Mouse (Mus musculus) spleen, postnatal 14 days (tissue): Measurements from ENCODE around the gene Ctu2.

Source experiments
- DNase-seq, 2 experiments: peaks; one replicate each; pipeline ENCODE4 v3.0.0; 2021 to 2022; ENCODE audit warnings: low spot score in 2 of 2

Ctu2 gene

DNA sequence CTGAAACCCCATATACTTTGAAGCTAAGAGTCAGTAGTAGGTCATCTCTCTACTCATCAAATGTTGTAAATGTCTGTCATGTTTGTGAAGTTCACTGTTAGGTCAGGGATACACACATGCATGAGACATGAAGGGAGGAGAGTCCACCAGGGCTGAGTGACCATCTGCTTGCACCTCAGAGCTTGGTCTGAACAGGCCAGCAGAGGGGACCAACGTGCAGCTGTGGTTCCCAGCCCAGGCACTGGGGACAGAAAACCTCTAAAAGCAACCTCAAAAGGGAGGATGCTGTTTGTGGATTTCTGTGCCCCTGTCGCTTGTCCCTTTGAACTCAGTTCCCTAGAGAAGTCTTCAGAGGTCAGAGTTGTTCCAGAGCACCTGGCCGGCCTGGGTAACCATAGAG, 30.7 kb upstream of the Ctu2 start:
- no peak for DNase-seq

- DNase-seq, result no peak
Measured at GRCm38 (mm10) chr8:122451161-122451703, 24.7 kb upstream of the Ctu2 start.

GRCm38 (mm10) chr8:122452154-122452553, 23.8 kb upstream of the Ctu2 start:
- no peak for DNase-seq

DNA sequence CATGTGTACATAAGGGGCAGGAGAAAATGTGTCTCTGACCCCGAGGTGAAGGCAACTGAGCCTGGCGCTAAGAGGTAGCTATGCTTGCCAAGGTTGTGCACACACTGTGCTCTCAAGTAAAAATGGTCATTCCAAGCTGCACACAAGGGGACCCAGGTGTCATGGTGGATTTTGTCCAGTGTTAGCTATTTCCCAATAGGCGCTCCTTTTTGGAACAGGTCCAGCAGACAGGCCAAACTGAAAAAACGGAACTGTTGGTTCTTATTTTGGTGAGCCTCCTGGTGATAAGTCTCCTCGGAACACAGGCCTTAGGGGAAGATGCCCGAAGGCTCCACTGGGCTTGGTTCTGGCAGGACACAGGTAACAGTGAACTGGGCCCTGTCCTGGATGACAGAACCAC, 21.5 kb upstream of the Ctu2 start:
- no peak for DNase-seq

GRCm38 (mm10) chr8:122457171-122457570, 18.8 kb upstream of the Ctu2 start:
- no peak for DNase-seq

GRCm38 (mm10) chr8:122459218-122459900, 16.6 kb upstream of the Ctu2 start:
- peak in 1 of 2 experiments; percentile 39 for DNase-seq

DNA sequence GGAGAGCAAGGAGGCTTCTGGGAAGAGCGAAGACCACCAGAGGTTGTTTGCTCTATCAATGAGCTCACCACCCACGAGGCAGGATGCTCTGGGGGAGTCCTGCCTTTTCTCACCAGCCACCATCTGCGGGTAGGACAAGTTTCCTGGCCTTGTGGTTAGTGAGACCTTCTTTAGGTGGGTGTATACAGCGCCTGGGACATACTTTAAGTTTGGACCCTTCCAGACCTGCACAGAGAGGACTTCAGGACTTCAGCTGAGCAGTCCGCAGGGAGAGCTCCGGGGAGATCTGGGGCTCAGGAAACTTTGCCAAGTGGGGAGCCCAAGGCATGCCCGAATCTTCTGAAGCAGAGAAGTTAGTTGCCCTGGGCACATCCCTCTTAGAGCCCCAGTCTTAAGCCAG, 16.0 kb upstream of the Ctu2 start:
- DNase-seq, result no peak

DNA sequence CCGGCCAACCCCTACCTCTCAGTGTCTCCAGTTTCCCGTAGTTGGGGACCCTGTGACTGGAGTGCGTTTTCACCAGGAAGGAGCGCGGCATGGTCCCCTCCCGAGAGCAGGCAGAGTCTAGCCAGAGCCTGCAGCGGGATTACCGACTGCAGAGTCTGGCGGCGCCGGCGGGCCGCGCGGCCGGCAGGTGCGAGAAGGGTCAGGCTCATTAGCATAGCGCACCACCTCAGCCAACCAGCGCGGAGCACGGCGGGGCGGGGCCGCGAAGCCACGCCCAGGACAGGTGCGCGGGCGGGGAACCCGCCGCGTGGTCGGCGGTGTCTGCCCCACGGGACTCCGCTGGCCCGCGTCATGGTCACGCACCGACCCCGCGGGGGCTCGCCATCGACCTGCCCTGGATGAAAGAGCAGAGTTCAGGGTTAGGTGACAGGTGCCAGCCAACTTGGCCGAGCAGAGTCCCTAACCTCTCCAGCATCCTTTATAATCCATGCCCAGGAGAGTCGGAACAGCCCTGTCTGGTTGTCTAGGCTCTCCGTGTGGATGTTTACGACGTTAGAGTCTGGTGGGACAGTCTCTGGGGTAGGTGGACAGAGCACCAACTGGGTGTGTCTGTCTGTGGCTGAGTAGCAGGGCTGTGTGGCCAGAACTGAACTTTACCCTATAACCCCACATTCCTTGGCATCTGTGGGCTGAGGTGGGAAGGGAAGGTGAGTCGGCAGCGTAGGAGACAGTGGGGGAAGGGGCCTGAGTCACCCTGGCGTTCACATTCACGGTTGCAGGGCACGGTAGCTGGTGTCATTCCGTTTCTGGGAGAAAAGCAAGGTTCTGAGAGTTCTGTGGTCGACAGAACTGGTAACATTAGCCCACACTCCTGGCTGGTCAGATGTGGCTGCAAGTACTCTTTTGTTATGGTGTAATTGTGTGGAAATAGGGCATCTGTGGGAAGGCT, 15.1 kb upstream of the Ctu2 start, which contains the start of gene Snai3:
Snai3 (minus strand) TSS at position 210 of the 949 bp plus-strand sequence.
- DNase-seq, result peak; percentile 35 to 54

GRCm38 (mm10) chr8:122461473-122462148, 14.3 kb upstream of the Ctu2 start:
- no peak for DNase-seq

GRCm38 (mm10) chr8:122462510-122462909, 13.4 kb upstream of the Ctu2 start:
- no peak for DNase-seq

DNA sequence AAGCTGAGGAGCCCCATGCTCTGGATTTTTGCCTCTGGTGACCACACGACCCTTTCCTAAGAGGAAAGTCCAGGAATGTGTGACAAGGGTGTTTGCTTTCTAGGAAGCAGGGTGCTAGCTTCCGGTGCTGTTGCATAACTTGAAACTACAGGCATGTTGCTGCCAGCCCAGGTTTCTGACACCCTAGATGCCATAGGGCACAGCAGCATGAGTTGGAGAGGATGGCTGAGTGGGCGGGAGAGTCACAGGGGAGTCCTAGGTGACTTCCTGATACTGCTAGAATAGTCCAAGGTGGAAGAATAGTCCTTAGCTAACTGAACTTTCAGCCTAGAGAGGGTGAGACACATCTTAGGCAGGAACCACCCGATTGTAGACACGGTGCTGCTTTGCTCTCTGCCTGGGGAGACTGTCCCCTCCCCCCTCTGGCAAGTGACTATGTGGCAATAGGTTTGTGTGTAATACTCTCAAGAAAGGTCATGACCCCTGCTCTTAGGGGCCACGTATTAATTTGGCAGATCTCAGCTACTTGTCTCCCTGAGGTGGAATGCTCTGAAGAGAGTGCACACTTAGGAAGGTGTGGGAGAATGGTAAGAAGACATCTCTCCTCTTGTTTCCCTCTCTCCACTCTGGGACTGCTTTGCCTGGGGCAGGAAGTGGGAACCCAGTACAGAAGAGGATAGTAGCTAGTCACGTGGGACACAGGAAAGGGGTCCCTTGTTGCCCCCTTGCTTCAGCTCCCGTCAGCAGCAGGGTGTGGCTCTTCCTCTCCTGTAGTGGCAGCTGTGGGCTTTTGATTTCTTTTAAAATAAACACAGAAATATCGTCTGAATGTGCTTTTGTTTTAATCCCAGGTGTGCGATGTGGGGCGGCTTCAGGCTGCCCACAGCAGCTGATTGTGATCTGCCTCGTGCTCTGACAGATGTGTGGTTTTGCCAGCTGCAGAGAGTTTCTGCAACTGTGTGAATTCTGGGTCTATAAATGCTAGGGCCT, 12.0 kb upstream of the Ctu2 start:
- no peak for DNase-seq

DNA sequence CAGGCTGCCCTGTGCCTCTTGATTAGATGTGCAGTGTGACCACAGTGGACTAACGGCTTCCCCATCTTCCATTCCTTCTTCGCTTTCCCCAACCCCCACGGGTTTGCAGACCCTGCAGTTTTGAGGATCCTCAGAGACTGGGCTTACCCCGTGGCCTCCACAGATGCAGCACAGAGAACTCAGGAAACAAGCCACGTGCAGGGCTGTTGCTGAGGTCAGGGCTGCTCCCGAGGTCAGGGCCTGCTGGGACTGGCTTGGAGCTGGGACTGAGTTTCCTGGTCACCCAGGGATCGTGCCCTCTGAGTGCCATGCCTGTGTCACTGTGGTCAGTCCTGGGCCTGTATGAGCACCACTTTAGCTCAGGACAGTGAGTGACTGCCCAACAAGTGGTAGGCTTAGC, 11.0 kb upstream of the Ctu2 start:
- DNase-seq, result no peak

GRCm38 (mm10) chr8:122467816-122468215, 8.1 kb upstream of the Ctu2 start:
- no peak for DNase-seq

DNA sequence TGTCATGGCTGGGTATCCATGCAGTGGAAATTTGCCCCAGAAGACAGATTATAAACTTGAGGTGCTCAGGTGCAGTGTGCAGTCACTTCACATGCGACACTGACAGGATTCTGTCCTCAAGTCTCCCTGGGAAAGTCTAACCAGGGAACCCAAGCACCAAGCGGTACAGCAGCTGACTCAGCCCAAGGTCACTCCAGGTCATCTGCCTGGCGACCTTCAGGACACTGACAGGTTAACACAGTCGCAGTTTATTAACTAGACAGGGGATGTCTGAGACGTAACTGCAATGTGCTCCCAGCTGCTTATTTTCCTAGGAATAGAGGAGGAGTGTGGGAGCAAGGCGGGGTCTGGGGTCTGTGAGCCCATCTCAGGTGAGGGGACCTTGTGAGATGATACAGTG, 6.5 kb upstream of the Ctu2 start:
- DNase-seq, result no peak

GRCm38 (mm10) chr8:122469965-122470364, 6.0 kb upstream of the Ctu2 start:
- no peak for DNase-seq

- DNase-seq, result no peak
Measured at GRCm38 (mm10) chr8:122470691-122471090, 5.3 kb upstream of the Ctu2 start.

DNA sequence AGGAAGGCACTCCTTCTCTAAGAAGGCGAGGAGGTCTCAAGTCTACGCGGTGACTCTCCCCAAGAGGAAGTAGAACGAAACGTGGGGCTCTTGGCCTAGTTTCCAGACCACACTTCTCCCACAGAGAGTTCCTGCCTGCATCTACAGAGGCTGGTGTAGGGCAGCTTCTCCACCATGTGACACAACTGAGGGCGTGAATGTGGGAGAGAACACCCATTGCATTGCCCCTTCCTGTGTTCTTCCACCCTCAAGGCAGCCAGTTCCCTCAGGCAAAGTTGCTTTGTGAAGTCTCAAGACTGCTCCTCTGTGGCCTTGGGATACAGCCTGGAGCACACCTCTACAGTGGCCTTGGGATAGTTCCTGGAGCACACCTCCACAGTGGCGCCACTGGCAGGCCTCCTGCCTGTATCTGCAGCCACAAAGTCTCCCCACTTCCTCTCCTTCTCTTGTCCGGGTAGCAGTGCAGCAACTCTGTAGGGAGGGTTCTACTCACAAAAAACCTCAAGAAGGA, 2.0 kb upstream of the Ctu2 start:
- DNase-seq, result no peak

DNA sequence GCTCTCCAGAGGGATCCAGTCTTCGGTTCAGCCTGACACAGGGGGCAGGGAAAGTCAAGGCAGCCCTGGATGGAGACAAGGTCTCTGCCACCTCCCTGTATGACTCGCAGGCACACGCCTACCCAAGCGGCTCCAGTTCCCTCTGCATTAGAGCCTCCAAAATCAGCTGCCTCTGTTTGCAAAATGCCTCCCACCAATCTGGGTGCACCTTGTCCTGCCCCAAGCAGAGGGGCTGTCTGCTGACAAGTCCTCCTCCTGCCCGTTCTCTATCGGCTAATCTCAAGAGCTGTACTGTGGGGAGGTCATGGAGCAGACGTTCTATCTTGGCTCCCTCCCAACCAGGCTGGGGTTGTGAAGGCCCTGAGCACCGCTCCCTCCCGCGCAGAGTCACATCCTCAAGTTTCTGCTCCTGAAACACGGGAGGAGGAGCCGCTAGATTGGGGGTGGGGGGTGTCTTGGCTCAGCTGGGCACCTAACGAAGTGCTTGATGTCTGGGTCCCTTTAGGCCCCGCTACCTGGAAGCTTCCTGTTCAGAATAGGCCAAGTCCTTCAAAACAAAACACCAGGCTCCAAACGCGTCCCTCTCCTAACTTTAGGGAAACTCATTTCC, 887 bp upstream of the Ctu2 start:
- DNase-seq, result no peak

GRCm38 (mm10) chr8:122482448-122482847, 6.5 kb downstream of the Ctu2 start:
- DNase-seq, result no peak

DNA sequence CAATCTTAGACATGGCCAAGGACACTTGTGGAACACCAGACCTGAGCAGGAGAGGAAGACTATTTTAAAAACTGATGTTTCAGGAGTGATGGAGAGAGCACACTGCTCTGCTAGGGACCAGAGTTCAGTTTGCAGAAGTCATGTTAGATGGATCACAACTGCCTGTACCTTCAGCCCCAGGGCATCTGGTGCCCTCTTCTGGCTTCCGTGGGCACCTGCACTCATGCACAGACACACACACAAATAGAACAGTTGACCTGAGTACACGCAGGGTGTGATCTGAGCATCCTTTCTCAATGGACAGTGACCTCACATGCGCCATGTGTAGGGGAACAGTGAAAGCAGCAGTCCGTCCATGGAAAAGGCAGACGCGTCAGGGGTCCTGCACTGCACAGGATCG, 7.9 kb downstream of the Ctu2 start:
- no peak for DNase-seq
